Mouse (Mus musculus): Measurements from ENCODE around the gene Larp4b. TPM values are rescaled to one million over a fixed set of nuclear protein-coding genes. Genes with fewer than 3 reads are reported as not detected.
A peak's percentile ranks its signal among the peaks of the same experiment; 100 is the strongest.

Gene Larp4b
- polyA plus RNA-seq, 1 experiment from 2014 or later: 38.3 TPM

DNA sequence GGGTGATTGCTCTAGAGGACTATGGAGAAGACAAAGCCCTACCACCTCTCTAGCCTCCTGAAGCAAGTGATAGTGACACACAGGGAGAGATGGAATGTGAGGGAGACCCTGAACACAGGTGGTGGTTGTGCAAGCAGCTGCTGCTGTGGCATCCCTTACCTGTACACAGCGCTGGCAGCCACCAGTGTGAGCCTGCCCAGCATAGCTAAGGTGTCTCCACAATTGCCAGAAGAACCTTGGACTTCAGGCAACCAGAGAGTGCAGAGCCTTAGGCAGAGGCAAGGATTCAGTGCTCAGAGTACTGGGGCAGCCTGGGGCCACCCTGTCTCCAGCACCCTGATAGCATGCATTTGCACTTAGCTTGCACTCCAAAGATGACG lies 105.8 kb downstream of the Larp4b start:
- H3K36me3 ChIP-seq: no peaks in the 10 kb centered on the region
- no peak overlapping the region for H3K27ac ChIP-seq (replicated peaks)
- H3K9me3 ChIP-seq: no peaks in the 10 kb centered on the region
- H3K4me3 ChIP-seq: no peak overlapping the region
- WGBS: 42% methylated on average over 2 of the region's 2 CpGs
- peak; percentile 72 for ATAC-seq (ENCODE audit: low FRiP score, low read depth)
- H3K27me3 ChIP-seq: no peaks in the 10 kb centered on the region
- H3K4me2 ChIP-seq (replicated peaks): peak overlapping the region; percentile 37
- H3K4me1 ChIP-seq: peaks cover 8% of the 10 kb centered on the region; the same call in 1 of the 2 replicates
- H3K9ac ChIP-seq (replicated peaks): peak overlapping the region; percentile 12; the same call in 1 of the 2 replicates

DNA sequence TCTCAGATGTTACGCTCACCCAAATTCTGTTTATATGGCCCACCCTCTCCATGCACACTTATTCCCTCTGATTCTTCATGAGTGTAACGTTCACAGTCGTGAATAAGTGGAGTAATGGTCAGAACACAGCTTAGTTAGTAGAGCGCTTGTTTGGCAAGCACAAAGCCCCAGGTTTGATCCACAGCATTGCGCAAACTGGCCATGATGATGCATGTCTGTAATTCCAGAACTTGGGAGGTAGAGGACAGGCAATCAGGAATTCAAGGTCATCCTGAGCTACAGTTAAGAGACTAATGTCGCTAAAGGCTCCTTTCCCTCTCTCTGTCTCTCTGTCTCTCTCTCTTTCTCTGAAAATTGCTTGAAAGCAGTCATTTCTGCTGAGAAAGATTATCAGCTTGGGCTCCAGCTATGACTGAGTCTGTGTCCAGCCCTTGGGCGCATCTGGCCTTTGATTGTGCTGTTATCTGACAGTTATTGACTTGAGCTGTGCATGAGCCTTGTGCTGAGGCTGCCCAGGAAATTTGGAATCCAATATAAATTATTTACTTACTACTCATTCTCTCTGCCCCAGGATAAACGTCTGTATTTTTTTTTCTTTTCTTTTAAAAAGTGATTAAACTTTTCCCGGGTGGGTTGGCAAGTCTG lies 129.2 kb downstream of the Larp4b start:
- Histone ChIP-seq H3K27ac (replicated peaks) (no peak overlapping the region), H3K9ac (replicated peaks) (no peak overlapping the region), H3K27me3 (no peaks in the 10 kb centered on the region), H3K4me2 (replicated peaks) (no peak overlapping the region), H3K4me1 (no peaks in the 10 kb centered on the region), H3K9me3 (no peaks in the 10 kb centered on the region), H3K4me3 (no peak overlapping the region), H3K36me3 (no peaks in the 10 kb centered on the region)
- 87% methylated on average over 9 of the region's 9 CpGs for WGBS
- ATAC-seq (ENCODE audit: low FRiP score, low read depth): no peak

Other genes starting within 250 kb of the Larp4b start
- 52.7 and 55.1 TPM in 2 replicates for gene Wdr37, start 222.0 kb upstream of the Larp4b start, polyA plus RNA-seq (2016; fragmentation: Nextera tagmentation; extraction: Ambion mirVana)
- gene Idi1, start 208.4 kb upstream of the Larp4b start, polyA plus RNA-seq (2016; fragmentation: Nextera tagmentation; extraction: Ambion mirVana): 150 and 155 TPM in 2 replicates
- not detected in 2 replicates for gene Gm9745, start 145.7 kb upstream of the Larp4b start, polyA plus RNA-seq (2016; fragmentation: Nextera tagmentation; extraction: Ambion mirVana)
- not detected in 2 replicates for gene Idi2, start 141.0 kb upstream of the Larp4b start, polyA plus RNA-seq (2016; fragmentation: Nextera tagmentation; extraction: Ambion mirVana)
- gene Gtpbp4, start 97.8 kb upstream of the Larp4b start, polyA plus RNA-seq (2016; fragmentation: Nextera tagmentation; extraction: Ambion mirVana): 93.0 and 93.8 TPM in 2 replicates
- gene Dip2c, start 182.6 kb downstream of the Larp4b start, polyA plus RNA-seq (2016; fragmentation: Nextera tagmentation; extraction: Ambion mirVana): 13.2 and 13.4 TPM in 2 replicates

All from midbrain, embryonic 12.5 days (tissue).